Mouse (Mus musculus): ENCODE data around the gene Scarb2.

Scarb2 gene

GRCm38 (mm10) chr5:92495291-92495690 is 11.3 kb downstream of the Scarb2 start:
- peak; percentile 0 to 6 for DNase-seq (ENCODE audit: low spot score in 2 of 2)

- peak; percentile 70 to 71 for DNase-seq (ENCODE audit: low spot score in 2 of 2)
These were observed 13.2 kb downstream of the Scarb2 start for GRCm38 (mm10) chr5:92493423-92493822.

DNA sequence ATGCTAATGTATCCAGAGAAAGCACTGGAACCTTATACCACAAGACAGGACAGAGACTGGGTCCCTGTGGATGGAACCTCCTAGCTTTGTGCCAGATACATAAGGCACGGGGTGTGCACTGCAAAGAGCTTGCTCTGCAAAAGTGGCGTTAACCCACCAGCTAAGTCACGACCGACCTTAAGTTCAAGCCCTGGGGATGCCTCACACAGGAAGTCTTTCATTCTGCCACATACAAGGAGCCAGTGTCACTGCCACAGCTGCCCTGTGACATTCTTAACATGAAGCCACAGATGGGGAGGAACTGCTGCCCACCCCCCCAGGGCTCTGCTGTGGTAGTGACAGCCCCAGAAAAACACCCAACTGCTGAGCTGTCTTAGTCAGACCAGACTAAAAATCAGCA is 15.9 kb downstream of the Scarb2 start:
- no peak for DNase-seq (ENCODE audit: low spot score in 2 of 2)

DNA sequence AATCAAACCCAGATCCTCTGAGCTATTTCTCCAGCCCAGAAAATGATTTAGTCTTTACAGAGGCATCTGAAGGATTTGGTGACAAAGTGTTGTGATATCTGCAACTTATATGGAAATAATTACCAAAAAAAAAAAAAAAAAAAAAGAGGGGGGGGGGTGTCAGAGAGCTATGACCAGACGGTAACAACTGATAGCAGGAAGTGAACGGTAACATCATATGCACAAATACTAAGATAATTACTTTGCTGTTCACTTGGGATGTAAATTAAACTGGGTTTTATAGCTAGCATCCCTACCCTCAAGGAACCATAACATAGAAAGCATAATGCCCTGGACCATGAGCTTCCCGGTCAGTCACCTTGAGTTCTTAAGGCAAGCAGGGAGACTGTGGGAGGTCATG is 16.3 kb downstream of the Scarb2 start:
- no peak for DNase-seq (ENCODE audit: low spot score in 2 of 2)

- DNase-seq (ENCODE audit: low spot score in 2 of 2) = peak in 1 of 2 experiments; percentile 3
These were observed 17.1 kb downstream of the Scarb2 start for GRCm38 (mm10) chr5:92489503-92489902.

- DNase-seq (ENCODE audit: low spot score in 2 of 2) = peak in 1 of 2 experiments; percentile 47
These were observed 17.7 kb downstream of the Scarb2 start for GRCm38 (mm10) chr5:92488961-92489360.

DNA sequence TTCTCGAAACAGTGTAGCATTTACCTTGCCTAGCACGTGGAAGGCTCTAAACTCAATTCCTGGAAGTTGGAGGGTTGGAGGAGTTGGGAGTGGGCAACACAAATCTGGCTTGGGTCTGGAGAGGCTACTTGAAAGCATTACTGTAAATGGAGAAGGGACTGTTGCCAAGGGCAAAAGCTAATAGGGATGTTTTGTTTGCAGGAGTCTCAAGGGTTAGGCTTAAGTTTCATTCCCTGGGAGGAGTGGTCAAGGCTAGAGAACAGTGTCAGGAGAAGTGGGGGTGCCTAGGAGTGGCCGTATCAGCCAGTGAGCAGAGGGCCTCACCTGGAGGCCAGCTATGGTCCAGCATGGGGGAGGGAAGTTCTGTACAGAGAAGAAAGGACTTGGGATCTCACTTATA is 18.2 kb downstream of the Scarb2 start:
- DNase-seq (ENCODE audit: low spot score in 2 of 2) = no peak

DNA sequence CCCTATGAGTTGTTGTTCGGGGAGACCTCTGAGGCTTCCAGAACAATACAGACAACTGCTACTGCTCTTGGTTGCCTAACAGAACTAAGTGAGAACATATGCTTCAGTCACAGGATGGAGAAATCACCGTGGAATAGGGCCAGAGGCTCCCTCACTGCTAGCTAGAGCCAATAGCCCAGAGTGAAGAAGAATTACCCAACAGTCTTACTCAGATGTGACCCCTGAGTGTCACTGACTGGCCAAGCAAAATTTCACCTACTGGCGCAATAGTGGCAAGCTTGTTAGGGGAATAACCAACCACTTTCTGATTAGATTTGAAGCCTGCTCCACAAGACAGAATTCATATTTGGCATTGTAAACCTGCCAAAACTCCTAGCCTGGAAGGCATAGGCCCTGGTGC is 19.9 kb downstream of the Scarb2 start:
- DNase-seq (ENCODE audit: low spot score in 2 of 2) = peak; percentile 50 to 71

DNA sequence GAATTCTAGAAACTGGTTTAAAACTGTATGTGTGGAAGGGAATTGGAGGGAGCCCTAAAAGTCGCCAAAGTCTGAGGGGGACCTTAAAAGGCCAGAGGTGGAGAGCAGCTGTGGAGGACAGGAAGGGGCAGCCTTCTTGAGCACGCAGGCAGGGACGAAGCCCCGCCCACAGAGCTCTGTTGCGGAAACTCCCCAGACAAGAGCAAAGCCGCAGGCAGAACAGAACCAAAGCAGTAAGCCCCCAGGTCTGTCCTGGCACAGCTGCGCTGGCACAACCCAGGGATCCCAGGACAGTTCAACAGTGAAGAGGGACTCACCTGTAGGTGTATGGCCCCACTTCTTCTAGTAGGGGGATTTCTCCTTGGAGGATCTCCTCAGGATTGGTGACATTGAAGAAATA is 21.8 kb downstream of the Scarb2 start:
- no peak for DNase-seq (ENCODE audit: low spot score in 2 of 2)

- DNase-seq (ENCODE audit: low spot score in 2 of 2) = no peak
These were observed 33.8 kb downstream of the Scarb2 start for GRCm38 (mm10) chr5:92472863-92473262.

GRCm38 (mm10) chr5:92471531-92471930 is 35.1 kb downstream of the Scarb2 start:
- DNase-seq (ENCODE audit: low spot score in 2 of 2) = no peak

DNA sequence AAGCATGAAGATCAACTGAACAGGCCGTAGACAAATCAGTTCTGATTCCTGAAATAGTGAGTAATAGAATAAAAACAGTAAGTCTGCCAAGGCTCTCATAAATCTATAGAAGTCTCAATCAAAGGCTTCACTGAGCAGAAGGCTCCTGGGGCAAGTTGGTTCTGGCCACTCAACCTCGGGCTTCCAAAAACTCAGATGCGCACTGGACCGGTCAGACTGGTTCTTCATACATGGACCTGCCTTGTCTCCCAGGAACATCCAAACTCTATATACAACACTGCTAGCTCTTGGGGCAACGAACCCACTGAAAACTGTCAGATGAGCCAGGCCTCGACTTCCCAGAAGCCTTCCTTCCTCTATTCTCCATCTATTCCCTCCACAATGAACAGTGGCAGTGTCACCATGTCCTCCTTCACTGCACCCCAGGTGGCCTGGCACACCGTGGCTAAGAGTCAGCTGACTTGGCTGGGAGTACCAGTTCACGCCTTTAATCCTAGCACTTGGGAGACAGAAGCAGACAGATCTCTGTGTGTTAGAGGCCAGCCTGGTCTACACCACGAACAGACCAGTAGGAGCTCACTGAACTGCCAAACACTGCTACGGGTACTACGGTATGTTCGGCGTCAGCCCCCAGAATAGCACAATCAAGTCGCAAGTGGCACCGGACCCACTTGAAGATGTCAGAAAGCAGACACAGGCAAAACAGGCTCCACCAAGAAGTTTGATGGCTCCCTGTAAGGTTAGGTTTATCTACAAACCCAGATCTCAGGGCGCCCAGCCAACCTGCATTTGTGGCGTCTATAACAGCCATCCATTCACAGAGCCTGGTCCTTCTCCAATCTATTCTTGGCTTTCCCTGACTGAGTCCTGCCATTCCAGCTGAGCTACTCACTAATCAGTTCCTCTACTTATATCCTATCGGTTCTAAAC is 37.2 kb downstream of the Scarb2 start:
- no peak for DNase-seq (ENCODE audit: low spot score in 2 of 2)

- DNase-seq (ENCODE audit: low spot score in 2 of 2) = no peak
These were observed 38.4 kb downstream of the Scarb2 start for GRCm38 (mm10) chr5:92468234-92468633.

GRCm38 (mm10) chr5:92467102-92467766 is 39.4 kb downstream of the Scarb2 start:
- DNase-seq (ENCODE audit: low spot score in 2 of 2) = no peak

GRCm38 (mm10) chr5:92465511-92465910 is 41.1 kb downstream of the Scarb2 start:
- DNase-seq (ENCODE audit: low spot score in 2 of 2) = no peak

- DNase-seq (ENCODE audit: low spot score in 2 of 2) = peak; percentile 16 to 48
These were observed 45.3 kb downstream of the Scarb2 start for GRCm38 (mm10) chr5:92461321-92461720.

GRCm38 (mm10) chr5:92458726-92459125 is 47.9 kb downstream of the Scarb2 start:
- no peak for DNase-seq (ENCODE audit: low spot score in 2 of 2)

DNA sequence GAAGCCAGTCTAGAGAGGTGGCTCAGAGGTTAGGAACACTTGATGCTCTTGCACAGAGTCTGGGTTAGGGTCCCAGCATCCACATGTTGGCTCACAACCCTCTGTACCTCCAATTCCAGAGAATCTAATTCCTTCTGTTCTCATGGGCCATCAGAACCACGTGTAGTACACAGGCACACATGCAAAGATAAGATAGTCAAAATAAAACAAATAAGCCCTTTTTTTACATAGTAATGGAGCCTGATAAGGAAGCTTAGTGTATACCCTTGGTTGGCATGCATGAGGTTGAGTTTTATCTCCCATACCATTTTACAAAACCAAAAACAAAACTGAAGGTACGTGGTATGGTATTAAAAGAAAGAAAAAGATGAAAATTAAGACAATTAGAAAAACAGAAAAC is 49.2 kb downstream of the Scarb2 start:
- DNase-seq (ENCODE audit: low spot score in 2 of 2) = no peak

GRCm38 (mm10) chr5:92452876-92453275 is 53.8 kb downstream of the Scarb2 start:
- DNase-seq (ENCODE audit: low spot score in 2 of 2) = no peak

DNA sequence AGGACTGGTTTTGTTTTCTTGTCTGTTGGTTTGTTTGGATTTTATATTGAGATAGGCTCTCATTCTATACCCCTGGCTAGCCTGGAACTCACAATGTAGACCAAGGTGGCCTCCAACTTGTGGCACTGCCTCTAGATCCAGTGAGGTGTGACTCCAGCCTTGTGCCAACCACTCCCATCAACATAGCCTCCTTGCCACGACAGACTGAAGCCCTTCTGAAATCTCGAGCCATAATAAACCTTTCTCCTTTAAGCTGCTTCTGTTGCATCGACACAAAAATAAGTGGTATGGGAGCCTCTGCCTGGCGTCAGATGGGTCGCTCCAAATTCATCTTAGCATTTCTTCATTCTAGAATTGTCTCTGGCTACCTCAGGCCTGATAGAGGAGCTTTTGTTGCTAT is 59.9 kb downstream of the Scarb2 start:
- no peak for DNase-seq (ENCODE audit: low spot score in 2 of 2)

GRCm38 (mm10) chr5:92445016-92445415 is 61.6 kb downstream of the Scarb2 start:
- no peak for DNase-seq (ENCODE audit: low spot score in 2 of 2)

DNA sequence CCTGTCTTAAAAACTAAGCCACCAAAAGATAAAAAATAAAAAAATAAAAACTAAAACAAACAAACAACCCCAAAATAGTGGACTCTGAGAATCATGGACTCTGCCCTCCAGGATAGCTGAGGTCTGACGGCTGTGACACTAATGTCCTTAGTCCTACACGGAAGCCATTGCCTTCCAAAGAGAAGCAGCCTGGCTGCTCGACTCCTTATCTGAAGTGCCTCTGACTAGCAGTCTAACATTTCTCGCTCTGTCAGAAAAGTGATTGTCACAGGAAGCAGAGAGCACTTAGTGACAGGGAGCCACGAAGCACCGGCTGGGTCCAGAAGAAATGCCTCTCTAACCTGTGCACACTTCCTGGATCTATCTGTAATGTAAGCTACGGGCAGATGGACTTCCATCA is 63.7 kb downstream of the Scarb2 start:
- no peak for DNase-seq (ENCODE audit: low spot score in 2 of 2)

GRCm38 (mm10) chr5:92441494-92441893 is 65.1 kb downstream of the Scarb2 start:
- peak; percentile 41 to 63 for DNase-seq (ENCODE audit: low spot score in 2 of 2)
